ENCODE assay signal across 17 mouse cellular contexts in genomic region chr1:184617853-184618454, GRCm38 (mm10).
DNase-seq lines count a peak whose midpoint lies in the region; ATAC-seq and TF ChIP-seq lines count a peak whose summit lies in the region.
"Had no signal": no experiment of that assay in that cellular context is flagged by ENCODE, and none has a peak within 500 bp of the region (broad histone marks: within the 10 kb centered on the region; RNA-seq: fewer than 3 reads in every experiment).

No protein-coding gene starts in this region.

- H3K4me3 ChIP-seq in heart, postnatal 0 days (ENCODE audit: low read depth, low read length), result no peak overlapping the region
- H3K4me3 ChIP-seq in C2C12 (ENCODE audit: insufficient read depth, poor library complexity, severe bottlenecking), result no peak overlapping the region
- H3K4me3 ChIP-seq in bone marrow macrophage, adult 2 months (ENCODE audit: insufficient read depth, low read length), result no peak overlapping the region
- no peak overlapping the region for H3K4me3 ChIP-seq in hindbrain, postnatal 0 days (ENCODE audit: low read length)
- H3K4me3 ChIP-seq in forebrain, embryonic 16.5 days (replicated peaks; ENCODE audit: low read length), result no peak overlapping the region
- H3K4me3 ChIP-seq: embryonic facial prominence, embryonic 12.5 days; left cerebral cortex, adult 2 months; limb, embryonic 12.5 days; midbrain, embryonic 10.5 days; myocyte had no signal

- H3ac ChIP-seq in C2C12 (ENCODE audit: control insufficient read depth, insufficient read length, low read depth), result no peak overlapping the region

- H3K79me3 ChIP-seq in C2C12 (ENCODE audit: low read depth), result no peaks in the 10 kb centered on the region

- H3K27ac ChIP-seq in heart, postnatal 0 days (ENCODE audit: low read depth), result no peak overlapping the region
- peak overlapping the region; percentile 88 for H3K27ac ChIP-seq in bone marrow macrophage, adult 2 months (ENCODE audit: insufficient read depth, low read depth, low read length)
- H3K27ac ChIP-seq in hindbrain, postnatal 0 days, result no peak overlapping the region
- no peak overlapping the region for H3K27ac ChIP-seq in forebrain, embryonic 16.5 days (ENCODE audit: low read length)
- H3K27ac ChIP-seq: embryonic facial prominence, embryonic 12.5 days; kidney, postnatal 0 days; left cerebral cortex, adult 2 months; limb, embryonic 12.5 days; midbrain, embryonic 10.5 days had no signal

- no peak for TF ChIP-seq POLR2A in bone marrow macrophage, adult 2 months (IDR thresholded peaks at IDR 0.05; ENCODE audit: borderline replicate concordance, low read depth, low read length)

- no peaks in the 10 kb centered on the region for H3K27me3 ChIP-seq in heart, postnatal 0 days (ENCODE audit: control insufficient read depth, insufficient read depth, low read length)
- no peaks in the 10 kb centered on the region for H3K27me3 ChIP-seq in C2C12 (ENCODE audit: control insufficient read depth, insufficient read depth, insufficient read length)
- H3K27me3 ChIP-seq in hindbrain, postnatal 0 days (ENCODE audit: insufficient read depth, low read length), result no peaks in the 10 kb centered on the region
- no peaks in the 10 kb centered on the region for H3K27me3 ChIP-seq in forebrain, embryonic 16.5 days (replicated peaks; ENCODE audit: control insufficient read depth, insufficient read depth, low read length)
- H3K27me3 ChIP-seq: embryonic facial prominence, embryonic 12.5 days had no signal

- no peaks in the 10 kb centered on the region for H3K36me3 ChIP-seq in heart, postnatal 0 days (replicated peaks; ENCODE audit: control insufficient read depth, insufficient read depth, low read length)
- no peaks in the 10 kb centered on the region for H3K36me3 ChIP-seq in C2C12 (ENCODE audit: control insufficient read depth, insufficient read depth)
- H3K36me3 ChIP-seq in hindbrain, postnatal 0 days (ENCODE audit: insufficient read depth, low read length), result no peaks in the 10 kb centered on the region
- H3K36me3 ChIP-seq in forebrain, embryonic 16.5 days (ENCODE audit: control insufficient read depth, insufficient read depth), result no peaks in the 10 kb centered on the region
- H3K36me3 ChIP-seq: embryonic facial prominence, embryonic 12.5 days; limb, embryonic 12.5 days; midbrain, embryonic 10.5 days had no signal

- peak; percentile 12 for DNase-seq in heart, postnatal 0 days (ENCODE audit: low spot score)
- no peak for DNase-seq in heart, postnatal 4 days
- DNase-seq in hindbrain, postnatal 0 days (ENCODE audit: low spot score), result no peak
- DNase-seq: adrenal gland, postnatal 25 days; B cell, adult 2 months; thymus, postnatal 36 days had no signal

- no peak overlapping the region for H3K9ac ChIP-seq in heart, postnatal 0 days (replicated peaks; ENCODE audit: low read depth, low read length)
- no peak overlapping the region for H3K9ac ChIP-seq in hindbrain, postnatal 0 days (replicated peaks; ENCODE audit: low read length)
- no peak overlapping the region for H3K9ac ChIP-seq in forebrain, embryonic 16.5 days (replicated peaks; ENCODE audit: low read depth, low read length)
- H3K9ac ChIP-seq: embryonic facial prominence, embryonic 12.5 days; limb, embryonic 12.5 days had no signal

- no peaks in the 10 kb centered on the region for H3K79me2 ChIP-seq in C2C12 (ENCODE audit: control insufficient read depth, insufficient read depth)

- H3K4me1 ChIP-seq in heart, postnatal 0 days (ENCODE audit: control insufficient read depth, insufficient read depth), result no peaks in the 10 kb centered on the region
- peaks cover 46% of the 10 kb centered on the region for H3K4me1 ChIP-seq in bone marrow macrophage, adult 2 months (ENCODE audit: control insufficient read depth, insufficient read depth, low read length)
- H3K4me1 ChIP-seq in hindbrain, postnatal 0 days (ENCODE audit: insufficient read depth, low read length), result no peaks in the 10 kb centered on the region
- no peaks in the 10 kb centered on the region for H3K4me1 ChIP-seq in forebrain, embryonic 16.5 days (replicated peaks; ENCODE audit: control insufficient read depth, insufficient read depth, low read length)
- H3K4me1 ChIP-seq: embryonic facial prominence, embryonic 12.5 days; midbrain, embryonic 10.5 days had no signal

- H3K9me3 ChIP-seq in heart, postnatal 0 days (replicated peaks; ENCODE audit: control insufficient read depth, low read length), result no peaks in the 10 kb centered on the region
- no peaks in the 10 kb centered on the region for H3K9me3 ChIP-seq in hindbrain, postnatal 0 days (ENCODE audit: low read length)
- no peaks in the 10 kb centered on the region for H3K9me3 ChIP-seq in forebrain, embryonic 16.5 days (ENCODE audit: control insufficient read depth, low read length)
- H3K9me3 ChIP-seq: embryonic facial prominence, embryonic 12.5 days; limb, embryonic 12.5 days; midbrain, embryonic 10.5 days had no signal

- H3K4me2 ChIP-seq in heart, postnatal 0 days (ENCODE audit: low read depth, low read length), result no peak overlapping the region
- no peak overlapping the region for H3K4me2 ChIP-seq in hindbrain, postnatal 0 days (ENCODE audit: low read depth, low read length)
- H3K4me2 ChIP-seq in forebrain, embryonic 16.5 days (ENCODE audit: low read length), result no peak overlapping the region
- H3K4me2 ChIP-seq: embryonic facial prominence, embryonic 12.5 days; limb, embryonic 12.5 days had no signal

- 71% methylated on average over 8 of the region's 8 CpGs for WGBS in heart, postnatal 0 days
- WGBS in hindbrain, postnatal 0 days, result 89% methylated on average over 8 of the region's 8 CpGs
- WGBS in forebrain, embryonic 16.5 days, result 86% methylated on average over 8 of the region's 8 CpGs

- TF ChIP-seq EP300 in heart, postnatal 0 days (IDR thresholded peaks at IDR 0.05; ENCODE audit: low read depth), result no peak

- ATAC-seq in heart, postnatal 0 days (ENCODE audit: insufficient read depth, low read depth), result no peak
- peak; percentile 79 for ATAC-seq in megakaryocyte progenitor cell, adult 5-6 weeks (replicated peaks; ENCODE audit: poor library complexity)
- no peak for ATAC-seq in hindbrain, postnatal 0 days
- ATAC-seq in forebrain, embryonic 16.5 days, result no peak
- ATAC-seq: inflammation-experienced regulatory T-cells, adult 6 months had no signal

- TF ChIP-seq CTCF in heart, postnatal 0 days (IDR thresholded peaks at IDR 0.05; ENCODE audit: low read depth), result no peak
- no peak for TF ChIP-seq CTCF in C2C12 (IDR thresholded peaks at IDR 0.05; ENCODE audit: control insufficient read depth, insufficient read depth, insufficient read length)
- TF ChIP-seq CTCF in bone marrow macrophage, adult 2 months (IDR thresholded peaks at IDR 0.05; ENCODE audit: low read depth, low read length), result no peak
- no peak for TF ChIP-seq CTCF in hindbrain, postnatal 0 days (IDR thresholded peaks at IDR 0.05; ENCODE audit: low read depth)

TF ChIP-seq in C2C12, 6 proteins besides CTCF, POLR2A, EP300 and RAD21:
- no peak for TF ChIP-seq MYOD1 (IDR thresholded peaks at IDR 0.05; ENCODE audit: control insufficient read depth, insufficient read length, low read depth)
- no peak for TF ChIP-seq USF1 (IDR thresholded peaks at IDR 0.05; ENCODE audit: low read depth)
- TF ChIP-seq CEBPB (IDR thresholded peaks at IDR 0.05; ENCODE audit: low read depth), result peak; percentile 19
- TF ChIP-seq FOSL1 (IDR thresholded peaks at IDR 0.05; ENCODE audit: insufficient read depth, low read length, poor library complexity, severe bottlenecking), result no peak
- no peak for TF ChIP-seq MAX (IDR thresholded peaks at IDR 0.05)
